Mouse (Mus musculus): ENCODE results near the gene Cldn34c1.
"Not testable (repeated sequence)": the region's sequence is repeated elsewhere in the genome, so short reads cannot be mapped to it uniquely, and the experiment has no call there.

Cldn34c1 gene

DNA sequence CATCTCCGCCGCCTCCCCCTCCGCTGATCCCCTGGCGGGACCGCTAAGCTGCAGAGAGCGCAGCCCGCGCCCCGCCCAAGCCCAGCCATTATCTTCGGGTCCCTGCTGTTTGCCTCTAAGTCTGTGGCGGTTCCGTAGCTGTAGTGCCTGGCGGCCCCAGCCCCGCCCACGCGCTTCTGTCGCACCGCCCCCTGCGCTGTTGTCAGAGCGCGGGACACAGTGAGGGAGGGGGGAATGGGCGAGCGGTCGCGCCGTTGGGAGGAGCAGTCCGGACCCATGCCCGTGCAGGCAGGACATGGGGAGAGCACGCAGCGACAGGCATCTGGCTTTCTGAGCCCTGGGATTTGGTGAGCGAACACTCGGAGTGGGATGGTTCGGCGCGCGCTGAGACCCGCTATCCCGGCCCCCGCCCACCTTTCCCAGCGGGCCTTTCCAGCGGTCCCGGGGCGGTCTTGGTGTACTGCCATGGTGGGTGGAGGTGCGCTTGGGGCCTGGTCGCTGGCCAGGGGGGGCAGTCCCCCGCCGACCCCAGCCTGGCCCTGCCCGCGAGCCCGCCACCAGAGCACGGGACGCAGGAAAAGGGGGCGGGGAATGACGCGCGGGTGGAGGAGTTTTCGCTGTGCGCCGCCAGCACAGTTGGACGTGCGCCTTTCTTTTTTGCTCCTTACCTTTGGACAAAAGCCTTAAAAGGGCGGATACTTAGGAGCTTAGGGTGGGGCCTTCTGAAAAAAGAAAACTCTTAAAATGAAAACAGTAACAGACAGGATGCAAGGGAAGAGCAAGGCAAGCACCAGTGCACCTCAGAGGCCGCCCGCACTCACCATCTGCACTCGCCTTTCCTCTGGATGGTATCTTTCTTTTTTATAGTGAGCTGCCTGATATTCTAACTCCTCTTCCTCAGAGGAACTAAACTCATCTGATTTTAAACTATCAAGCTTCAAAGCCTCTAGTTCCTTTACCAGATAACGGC lies at the start of gene Cldn34c1:
Cldn34c1 (plus strand) TSS at position 205 of the 970 bp plus-strand sequence.
- in situ Hi-C loops (cut with MboI, MseI) = loop anchor here (25.0 kb wide), 1 partner anchor 909 kb away; no protein-coding TSS in a partner anchor

DNA sequence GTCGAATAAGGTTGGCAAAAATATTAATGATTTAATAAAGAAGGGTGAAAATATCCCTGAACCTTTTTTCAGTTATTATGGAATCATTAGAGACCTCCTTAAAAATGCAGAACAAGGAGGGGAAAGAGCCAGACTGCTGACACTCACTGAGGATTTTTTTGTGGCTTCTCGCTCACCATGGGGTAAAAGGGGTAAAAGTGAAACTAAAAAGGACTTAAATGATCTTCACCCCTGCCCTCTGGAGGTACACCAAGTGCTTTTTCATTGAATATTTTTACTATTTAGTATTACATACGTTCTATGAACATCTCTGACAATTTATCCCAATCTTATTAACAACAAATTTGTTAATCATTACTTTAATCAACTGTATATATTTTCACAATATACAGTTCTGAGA lies 15.9 kb upstream of the Cldn34c1 start:
- in situ Hi-C loops (cut with MboI, MseI) = loop anchor here (25.0 kb wide), 1 partner anchor 500 kb away; the partner anchor contains the start of gene Cldn34c2

GRCm38 (mm10) chrX:123102806-123103205 lies 489 bp upstream of the Cldn34c1 start:
- in situ Hi-C loops (cut with MboI, MseI) = loop anchor here (25.0 kb wide), 1 partner anchor 909 kb away; no protein-coding TSS in a partner anchor

DNA sequence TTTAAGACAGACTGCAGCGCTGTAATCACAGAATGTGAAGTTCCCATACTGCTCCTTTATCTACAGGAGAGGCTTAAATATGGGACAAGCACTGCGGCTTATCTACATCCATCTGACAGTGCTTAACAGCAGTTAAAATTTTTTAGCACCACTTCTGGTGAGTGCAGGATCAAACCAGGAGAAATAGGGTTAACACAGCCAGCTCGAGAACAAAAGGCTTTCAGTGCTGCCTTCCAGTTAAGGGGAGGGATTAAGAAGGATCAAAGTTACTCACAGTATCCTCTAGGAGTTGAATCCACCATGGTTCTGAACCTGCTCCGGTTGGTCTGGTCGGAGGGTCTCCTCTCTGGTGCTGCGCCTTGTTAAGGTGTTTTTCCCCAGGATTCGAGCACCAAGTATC lies 1.4 kb downstream of the Cldn34c1 start:
- in situ Hi-C loops (cut with MboI, MseI) = loop anchor here (25.0 kb wide), 1 partner anchor 908 kb away; no protein-coding TSS in a partner anchor

DNA sequence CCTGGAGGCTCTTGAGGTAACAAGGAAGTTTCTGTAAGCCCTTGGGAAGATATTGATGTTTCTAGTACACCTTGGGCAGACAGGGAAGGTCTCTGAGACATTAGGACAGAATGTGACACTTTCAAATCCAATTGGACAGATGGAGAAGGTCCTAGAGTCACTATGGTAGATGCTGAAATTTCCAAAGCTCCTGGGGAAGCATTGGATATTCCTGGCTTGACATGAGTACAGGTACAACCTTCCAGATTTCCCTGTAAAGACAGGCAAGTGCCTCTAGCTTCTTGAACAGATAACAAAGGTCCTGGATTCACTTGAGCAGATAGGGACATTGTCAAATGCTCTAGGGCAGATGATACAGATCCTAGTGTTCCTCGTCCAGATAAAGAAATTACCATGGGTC lies 119.1 kb downstream of the Cldn34c1 start, which contains the start of gene Srsx:
Srsx (minus strand) TSS at position 101 of the 400 bp plus-strand sequence.
- in situ Hi-C loops (cut with MboI, MseI) = not testable (repeated sequence)
